Mouse (Mus musculus): ENCODE data around the gene Map3k14.
"Not testable (repeated sequence)": the region's sequence is repeated elsewhere in the genome, so short reads cannot be mapped to it uniquely, and the experiment has no call there.

Map3k14 gene

DNA sequence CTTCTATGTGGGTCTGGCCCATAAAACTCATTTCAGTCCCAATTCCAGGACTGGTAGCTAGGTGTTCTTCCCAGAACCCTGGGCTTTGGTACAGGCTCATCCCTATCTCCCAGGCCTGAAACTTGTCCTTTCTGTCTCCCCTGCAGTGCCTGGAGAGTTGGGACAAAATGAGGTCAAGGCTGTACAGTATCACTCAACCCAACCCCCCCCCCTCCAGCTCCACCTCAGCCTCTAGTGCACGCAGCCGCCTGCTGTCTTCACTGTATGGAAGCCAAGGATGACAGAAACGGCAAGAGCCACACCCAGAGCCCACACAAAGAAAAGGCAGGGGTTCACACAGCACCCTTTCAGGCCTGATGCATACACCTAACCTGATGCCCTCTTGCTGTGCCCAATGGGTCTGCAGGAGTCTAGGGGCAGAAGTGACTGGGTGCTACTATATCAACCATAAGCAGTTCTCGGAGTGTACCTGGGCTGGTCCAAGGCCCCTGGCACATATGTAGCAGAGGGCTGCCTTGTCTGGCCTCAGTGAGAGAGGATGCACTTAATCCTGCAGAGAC lies 20.5 kb downstream of the Map3k14 start:
- no peak for DNase-seq (ENCODE audit: low spot score in 2 of 2)

DNA sequence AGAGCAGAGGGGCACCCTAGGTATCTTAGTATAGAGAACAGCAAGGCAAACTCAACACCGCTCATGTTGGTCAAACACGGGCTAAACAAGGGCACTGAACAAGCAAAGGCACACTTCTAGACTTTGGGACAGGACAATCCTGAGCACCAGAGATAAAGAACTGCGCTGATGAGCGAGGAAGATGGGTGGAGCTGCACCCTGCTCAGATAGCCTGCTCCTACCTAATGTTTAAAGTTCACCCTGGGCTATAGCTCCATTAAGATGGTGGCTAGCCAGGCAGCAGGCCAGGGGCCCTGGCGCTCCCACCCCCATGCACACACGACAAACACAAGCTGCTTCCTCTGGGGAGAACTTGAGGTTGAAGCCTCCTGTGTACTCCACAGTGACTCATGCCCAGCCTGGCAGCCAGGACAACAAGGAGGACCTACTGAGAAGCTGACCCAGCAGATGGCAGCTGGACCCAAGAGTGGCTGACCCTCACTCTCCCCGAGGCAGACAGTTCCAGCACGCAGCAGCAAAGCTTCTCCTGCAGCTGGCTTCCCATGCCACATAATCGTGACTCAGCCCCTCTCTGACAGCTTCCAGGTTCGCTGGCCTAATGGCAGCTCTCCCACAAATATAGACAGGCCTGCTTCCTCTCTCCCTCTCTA lies 21.1 kb downstream of the Map3k14 start:
- DNase-seq (ENCODE audit: low spot score in 2 of 2): no peak

DNA sequence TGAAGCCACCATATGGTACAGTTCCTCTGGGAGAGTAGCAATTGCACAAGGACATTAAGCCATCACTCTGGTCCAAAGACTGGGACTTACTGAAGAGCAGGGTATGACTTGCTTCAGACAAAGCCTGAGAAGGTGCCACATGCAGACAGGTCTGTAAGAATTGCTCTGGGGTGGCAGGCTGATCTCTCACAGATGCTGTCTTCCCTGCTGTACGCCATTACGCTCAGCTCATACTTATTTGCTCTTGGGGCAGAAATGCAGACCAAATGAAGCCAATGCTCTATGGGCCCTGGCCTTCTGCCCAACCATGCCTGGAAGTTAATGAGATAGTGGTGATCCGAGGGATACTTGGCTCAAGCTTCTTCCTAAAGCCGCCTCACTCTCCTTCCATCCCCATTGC lies 22.4 kb downstream of the Map3k14 start:
- DNase-seq (ENCODE audit: low spot score in 2 of 2): no peak

DNA sequence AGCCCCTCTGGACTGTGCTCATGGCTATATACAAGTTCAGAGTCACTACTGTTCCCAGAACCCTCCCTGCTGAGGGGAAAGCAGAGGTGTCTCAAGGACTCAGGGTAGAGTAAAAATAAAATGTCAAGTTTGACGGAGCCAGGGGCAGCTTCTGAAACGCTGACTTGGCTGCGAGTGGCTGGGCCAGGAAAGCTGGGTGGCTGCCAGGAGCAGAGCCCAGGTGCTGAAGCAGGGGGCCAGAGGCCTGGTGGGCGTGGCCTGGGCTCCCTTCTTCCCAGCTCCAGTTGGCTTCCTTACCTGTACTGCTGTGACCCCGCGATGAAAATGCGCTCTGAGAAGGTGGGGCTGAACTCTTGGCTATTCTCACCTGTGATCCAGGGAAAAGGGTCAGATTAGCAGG lies 26.5 kb downstream of the Map3k14 start:
- no peak for DNase-seq (ENCODE audit: low spot score in 2 of 2)

DNA sequence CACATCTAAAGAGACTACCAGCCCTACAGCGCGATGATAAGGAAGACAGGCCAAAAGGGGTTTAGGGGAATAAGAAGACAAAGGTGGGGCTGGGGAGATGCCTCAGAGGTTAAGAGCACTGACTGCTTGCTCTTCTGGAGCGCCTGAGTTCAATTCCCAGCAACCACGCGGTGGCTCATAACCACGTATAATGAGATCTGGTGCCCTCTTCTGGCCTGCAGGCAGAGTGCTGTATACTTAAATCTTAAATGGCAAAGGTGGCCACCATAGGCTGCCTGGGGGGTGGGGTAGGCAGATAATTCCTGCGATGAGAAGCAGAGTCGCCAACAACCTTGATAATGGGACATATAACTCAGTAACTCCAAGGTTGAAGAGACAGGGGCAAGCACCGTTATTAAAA lies 29.5 kb downstream of the Map3k14 start:
- DNase-seq (ENCODE audit: low spot score in 2 of 2): no peak

DNA sequence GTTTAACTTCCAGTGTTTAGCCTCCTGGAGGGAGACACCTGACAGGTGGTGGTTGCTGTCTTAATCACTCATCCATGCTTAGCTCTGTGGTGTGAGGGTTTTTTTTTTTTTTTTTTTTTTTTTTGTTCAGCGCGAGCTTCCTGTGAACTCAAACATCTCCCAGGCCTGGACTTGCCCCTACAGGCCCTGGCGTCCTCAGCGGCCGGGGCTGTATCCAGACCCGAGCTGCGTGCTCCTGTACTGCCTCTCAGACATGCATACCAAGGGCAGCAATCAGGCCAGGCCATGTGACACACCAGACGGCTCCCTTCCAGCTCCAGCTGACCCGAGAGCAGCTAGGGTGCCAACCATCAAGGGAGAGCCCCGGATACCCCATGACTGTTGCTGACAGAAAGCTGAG lies 30.4 kb downstream of the Map3k14 start:
- DNase-seq (ENCODE audit: low spot score in 2 of 2): no peak

DNA sequence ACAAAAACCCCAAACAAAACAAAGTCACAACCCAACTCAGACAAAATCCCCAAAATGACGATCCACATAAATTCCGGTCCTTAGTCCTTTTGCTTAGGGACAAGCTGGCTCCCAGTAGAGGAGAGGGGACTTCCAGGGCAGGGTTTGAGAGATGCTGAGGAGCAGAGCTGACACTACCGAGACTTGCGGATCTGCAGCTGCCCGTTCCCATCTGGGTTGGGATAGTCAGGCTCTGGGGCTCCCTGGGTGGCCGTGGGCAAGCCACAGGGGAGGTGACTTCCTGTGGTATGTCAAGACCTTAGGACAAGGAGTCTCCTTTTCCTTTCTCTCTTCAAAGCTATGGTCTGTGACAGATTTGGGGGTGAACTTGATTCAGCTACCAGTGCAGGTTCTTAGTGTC lies 30.8 kb downstream of the Map3k14 start:
- no peak for DNase-seq (ENCODE audit: low spot score in 2 of 2)

DNA sequence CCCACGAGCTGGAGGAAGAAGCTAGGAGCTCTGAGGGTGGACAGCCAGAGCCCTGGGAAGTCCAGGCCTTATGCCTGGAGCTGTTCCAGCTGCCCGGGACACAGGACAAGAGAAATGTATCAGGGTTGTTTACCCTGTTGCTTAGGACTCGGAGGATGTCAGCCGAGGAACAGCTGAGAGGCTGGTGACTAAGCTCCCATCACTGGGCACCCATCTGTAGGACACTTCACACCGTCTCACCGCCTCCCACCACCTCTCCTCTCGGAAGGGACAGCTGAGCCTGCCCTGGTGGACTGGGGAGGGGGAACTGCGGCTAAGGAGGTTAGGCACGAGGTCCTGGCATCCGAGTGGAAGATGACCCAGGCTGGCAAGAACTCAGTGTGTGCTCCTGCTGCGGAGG lies 31.6 kb downstream of the Map3k14 start:
- DNase-seq (ENCODE audit: low spot score in 2 of 2): no peak

DNA sequence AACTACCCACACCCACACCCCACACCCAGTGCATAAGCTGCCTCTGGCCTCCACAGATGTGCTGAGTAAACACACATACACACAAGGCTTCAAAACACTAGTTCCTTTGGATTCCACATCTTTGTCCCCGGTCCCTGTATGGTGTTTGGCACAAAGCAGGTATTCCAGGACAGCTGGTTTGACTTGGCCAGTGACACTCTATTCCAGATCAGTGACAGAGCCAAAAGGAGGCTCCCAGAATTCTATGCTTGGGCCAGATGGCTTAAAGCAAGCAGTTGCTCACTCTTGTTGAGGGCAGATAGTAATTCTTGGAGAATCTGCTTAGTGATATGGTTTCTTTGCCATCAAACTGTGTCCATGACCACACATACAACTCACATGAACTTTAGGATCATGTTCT lies 32.8 kb downstream of the Map3k14 start:
- no peak for DNase-seq (ENCODE audit: low spot score in 2 of 2)

DNA sequence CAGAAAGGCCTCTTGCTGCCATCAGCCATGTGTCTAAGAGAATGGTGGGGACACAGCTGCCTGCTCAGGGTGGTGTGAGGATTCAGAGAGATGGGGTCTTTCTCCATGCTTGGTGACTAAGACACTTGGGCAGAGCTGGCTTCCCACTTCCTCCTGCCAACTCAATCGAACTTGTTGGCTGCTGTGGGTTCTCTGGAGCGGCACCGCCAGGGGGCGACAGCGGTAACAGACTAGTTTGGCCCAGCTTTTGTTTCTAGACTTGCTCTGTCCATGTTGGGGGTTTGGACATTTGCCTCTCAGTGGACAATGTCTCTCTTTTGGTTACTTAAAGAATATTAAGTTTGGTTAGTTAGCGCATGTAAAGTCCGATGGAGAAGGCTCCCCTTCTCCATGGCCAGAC lies 34.3 kb downstream of the Map3k14 start:
- DNase-seq (ENCODE audit: low spot score in 2 of 2): peak; percentile 61 to 75

DNA sequence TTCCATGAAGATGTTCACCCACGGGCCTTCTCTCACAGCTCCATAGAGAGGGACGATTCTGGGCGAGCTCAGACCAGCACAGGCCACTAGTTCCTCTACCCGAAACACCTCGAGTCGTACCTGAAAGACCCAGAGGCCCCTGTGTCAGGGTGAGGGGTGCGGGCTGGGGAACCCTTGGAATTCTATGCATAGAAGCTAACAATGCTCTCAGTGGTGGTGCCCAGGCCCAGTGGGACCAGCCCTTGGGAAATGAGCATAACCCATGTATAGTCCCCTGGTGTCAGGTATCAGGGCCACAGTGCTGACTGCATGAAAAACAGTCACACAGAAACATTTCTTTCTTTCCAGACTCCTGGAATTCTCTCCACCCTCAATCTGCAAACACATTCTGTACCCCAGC lies 35.9 kb downstream of the Map3k14 start:
- no peak for DNase-seq (ENCODE audit: low spot score in 2 of 2)

DNA sequence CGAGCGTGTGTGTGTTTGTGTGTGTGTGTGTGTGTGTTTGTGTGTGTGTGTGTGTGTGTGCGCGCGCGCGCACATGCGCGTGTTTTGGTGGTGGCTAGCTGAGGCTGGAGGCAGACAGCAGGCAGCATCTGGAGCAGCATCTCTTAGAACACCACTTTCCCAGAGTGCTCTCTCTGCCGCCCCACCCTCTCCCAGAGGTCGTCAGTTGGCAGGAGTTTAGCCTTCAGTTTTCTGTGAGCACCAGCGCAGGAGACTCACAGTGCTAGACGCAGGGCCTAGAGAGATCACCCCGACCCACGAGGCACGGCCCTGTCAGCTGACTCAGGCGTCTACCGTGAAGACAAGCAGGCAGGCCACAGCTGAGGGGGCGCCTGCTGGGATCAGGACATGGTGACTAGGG lies 36.6 kb downstream of the Map3k14 start:
- DNase-seq (ENCODE audit: low spot score in 2 of 2): no peak

DNA sequence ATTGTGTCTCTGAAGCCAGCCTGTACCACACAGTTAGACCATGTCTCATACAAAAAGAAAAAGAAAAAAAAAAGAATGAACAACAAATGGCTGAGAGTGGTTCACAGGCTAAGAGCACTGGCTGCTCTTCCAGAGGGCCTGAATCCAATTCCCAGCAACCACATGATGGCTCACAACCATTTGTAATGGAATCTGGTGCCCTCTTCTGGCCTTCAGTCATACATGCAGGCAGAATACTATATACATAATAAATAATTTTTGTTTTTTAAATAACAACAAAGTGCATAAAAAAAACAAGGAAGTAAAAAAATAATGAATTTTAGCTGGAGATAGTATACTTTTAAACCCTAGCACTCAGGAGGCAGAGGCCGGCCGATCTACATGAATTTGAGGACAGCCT lies 37.7 kb downstream of the Map3k14 start:
- no peak for DNase-seq (ENCODE audit: low spot score in 2 of 2)

DNA sequence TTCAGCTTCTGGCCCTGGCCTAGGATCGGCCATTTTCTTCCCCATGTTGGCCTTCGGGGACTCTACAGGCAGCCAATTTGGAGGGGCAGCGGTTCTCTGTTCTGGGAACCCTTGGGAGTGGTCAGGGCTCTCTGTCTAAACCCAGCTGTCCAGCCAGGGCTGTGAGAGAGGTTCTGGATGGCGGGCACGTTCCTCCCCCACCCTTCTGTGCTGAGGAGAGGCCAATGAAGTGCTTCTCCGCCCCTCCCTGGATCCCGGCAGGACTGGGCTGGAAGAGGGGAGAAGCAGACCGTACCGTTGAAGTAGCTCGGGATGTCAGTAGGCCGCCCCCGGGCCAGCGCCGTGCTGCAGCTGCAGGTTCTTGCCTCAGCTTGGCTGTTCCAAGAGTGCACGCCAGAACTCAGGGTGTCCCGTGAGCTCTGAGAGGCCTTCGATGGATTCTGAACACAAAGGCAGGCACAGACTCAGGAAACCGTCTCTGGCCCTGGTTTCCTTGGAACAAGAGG lies 43.3 kb downstream of the Map3k14 start:
- no peak for DNase-seq (ENCODE audit: low spot score in 2 of 2)

DNA sequence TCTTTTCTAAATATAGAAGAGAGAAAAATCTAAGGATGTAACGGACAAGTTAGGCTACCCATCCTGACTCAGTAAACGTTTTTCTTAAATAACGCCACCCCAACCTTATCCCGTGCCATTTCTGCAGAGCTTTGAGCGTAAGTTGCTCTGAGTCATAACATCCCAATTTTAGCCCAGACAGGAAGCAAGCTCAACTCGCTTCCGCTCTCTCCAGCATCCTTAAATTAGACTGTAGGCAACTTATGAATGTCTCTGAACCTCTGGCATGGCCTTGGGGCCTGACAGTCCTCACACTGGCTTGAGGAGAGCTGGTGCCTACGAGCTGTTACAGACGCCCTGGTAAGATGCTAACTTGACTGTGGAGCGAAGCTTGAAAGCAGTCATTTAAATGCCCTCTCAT lies 43.8 kb downstream of the Map3k14 start:
- peak; percentile 51 to 69 for DNase-seq (ENCODE audit: low spot score in 2 of 2)

DNA sequence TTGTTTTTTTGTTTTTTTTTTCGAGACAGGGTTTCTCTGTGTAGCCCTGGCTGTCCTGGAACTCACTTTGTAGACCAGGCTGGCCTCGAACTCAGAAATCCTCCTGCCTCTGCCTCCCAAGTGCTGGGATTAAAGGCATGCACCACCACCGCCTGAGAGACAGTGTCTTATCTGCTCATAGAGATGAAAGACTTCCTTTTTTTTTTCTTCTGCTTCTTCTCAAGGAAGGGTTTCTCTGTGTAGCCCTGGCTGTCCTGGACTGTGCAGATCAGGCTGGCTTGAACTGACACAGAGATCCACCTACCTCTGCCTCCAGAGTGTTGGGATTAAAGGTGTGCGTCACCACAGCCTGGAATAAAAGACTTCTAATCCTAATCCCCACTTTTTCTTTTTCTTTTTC lies 44.6 kb downstream of the Map3k14 start:
- not testable (repeated sequence) for DNase-seq (ENCODE audit: low spot score in 2 of 2)

DNA sequence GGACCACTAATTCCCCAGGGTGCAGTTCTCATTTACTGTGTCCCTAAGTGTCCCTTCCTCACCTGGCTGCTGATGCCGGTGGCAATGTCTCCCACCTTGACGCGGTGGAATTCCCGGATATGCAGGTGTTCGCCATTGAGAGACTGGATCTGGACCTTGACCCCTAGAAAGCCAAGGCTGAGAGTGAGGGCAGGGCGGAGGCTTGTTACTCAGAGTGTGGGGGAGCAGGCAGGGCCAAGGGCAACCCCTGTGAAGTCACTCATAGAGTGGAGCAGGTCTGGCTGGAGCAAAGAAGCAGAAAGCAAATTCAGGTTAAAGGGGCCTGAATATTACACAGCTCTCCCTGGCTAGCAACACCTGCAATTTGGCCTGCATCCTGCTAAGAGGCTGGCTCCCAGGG lies 45.8 kb downstream of the Map3k14 start:
- DNase-seq (ENCODE audit: low spot score in 2 of 2): no peak

DNA sequence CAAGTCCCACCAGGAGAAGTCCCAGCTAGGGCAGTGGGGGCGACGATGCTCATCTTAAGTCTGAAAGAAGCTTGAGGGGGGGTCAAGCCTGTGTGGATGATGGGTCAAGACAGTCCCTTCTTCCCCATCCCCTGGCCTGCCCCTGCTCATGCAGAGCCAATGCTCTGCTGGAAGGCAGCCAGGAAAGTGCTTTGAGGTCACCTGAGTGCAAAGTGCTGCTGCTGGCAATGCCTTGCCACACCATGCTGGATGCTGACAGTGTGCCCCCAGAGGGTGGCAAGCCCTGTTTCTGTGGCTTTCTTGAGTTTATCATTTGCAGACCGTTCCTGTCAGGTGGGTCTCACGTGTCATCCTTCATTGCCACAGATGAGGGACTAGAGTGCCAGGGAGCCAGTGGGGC lies 47.3 kb downstream of the Map3k14 start:
- no peak for DNase-seq (ENCODE audit: low spot score in 2 of 2)

DNA sequence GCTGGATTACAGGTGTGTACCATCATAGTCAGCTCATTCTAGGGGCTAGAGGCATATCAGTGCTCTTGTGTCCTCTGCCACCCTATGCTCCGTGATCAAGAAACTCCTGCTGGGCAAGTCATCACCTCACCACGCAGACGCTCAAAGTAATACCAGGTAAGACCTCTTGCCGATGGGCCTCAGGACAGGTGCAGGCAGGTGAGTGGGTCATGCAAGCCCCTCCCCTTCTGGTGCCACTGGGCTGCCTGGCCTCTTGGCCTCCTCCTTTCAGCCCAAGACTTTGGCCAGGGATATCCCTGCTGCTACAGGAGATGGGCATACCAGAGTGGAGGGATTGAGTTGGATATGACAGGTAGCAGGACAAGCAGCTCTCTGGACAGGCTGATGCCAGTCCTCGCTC lies 48.0 kb downstream of the Map3k14 start:
- DNase-seq (ENCODE audit: low spot score in 2 of 2): no peak

DNA sequence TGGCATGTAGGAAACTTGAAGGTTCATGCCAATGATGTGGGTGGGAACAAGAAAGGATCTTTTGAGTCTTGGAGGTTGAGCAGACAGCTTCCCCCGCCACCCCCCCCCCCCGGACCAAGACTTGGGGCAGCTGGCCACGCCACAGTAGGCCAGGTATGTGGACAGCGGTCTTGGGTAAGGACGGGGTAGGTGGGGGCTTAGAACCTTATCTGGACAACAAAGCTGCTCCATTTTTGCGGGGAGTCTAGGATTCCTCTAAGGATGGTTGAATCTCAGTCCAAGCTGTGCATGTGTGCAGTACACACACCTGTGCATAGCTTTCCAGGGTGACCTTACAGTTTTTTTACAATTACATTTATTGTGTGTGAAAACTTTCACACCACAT lies 48.8 kb downstream of the Map3k14 start:
- DNase-seq (ENCODE audit: low spot score in 2 of 2): no peak

DNA sequence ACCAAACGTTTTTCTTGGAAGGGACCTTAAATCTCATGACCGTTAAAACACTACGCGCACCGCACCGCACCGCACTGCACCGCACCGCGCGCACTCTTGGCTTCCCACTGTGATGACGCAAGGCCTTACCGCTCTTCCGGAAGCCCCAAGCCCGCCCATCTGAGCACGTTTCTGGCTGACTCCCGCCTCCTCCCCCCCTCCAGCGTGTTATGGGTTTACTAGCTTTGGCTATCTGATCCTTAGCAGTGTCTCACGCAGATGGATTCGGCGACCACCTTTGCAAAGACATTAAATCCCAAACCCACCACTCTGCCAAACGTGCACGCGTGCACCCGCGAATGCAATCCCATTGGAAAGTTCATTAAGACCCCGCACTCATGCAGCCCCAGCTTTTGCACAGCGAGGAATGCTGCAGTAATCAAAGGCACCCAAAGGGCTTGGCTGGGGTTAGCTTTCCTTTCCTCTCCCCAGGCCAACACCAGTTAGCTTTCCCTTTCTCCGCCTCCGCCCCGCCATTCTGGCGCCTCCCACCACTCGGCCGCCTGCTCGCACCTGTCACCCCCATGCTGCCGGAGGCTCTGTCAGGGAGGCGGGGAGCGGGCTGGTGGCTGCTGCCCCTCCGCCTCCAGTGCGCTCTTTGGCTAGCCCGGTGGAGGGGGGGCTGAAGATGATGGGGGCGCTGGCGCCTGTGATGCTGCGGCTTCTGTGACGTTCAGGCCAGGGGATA lies 49.3 kb downstream of the Map3k14 start, which contains the start of gene Spata32:
TSS of gene Spata32 (minus strand) at position 643 of the 727 bp plus-strand sequence.
- DNase-seq (ENCODE audit: low spot score in 2 of 2): peak; percentile 45 to 64

DNA sequence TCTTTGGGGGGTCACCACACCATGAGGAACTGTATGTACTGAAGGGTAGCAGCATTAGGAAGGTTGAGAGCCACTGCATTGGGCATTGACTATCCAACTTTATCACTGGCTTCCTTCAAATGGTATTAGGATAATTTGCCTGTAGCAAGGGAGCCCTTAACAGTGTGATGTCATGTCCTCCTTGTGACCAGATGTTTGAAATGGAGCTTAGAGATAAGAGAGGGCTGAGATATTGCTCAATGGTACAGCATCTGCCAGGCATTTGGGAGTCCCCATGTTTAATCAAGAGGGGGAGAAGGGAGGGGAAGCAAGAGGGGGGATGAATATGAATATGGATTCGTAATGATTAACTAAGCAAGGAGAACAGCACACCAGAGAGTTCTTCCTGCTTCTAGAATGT lies 51.9 kb downstream of the Map3k14 start:
- DNase-seq (ENCODE audit: low spot score in 2 of 2): no peak

DNA sequence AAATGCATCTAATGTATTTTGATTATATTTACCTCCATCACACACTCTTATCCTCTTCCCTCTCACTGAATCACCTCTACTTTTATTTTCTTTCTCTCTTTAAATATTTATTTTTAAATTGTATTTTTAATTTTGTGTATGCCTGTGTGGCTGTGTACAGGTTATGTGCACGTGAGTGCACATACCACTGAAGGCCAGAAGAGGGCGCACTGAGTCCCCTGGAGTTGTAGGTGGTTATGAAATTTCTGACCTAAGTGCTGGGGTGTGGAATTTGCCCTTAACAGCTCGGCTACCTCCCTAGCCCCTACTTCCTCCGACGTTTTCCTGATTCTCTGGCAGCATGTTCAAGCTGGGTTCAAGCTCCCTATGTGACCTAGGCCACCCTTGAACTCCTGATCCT lies 53.6 kb downstream of the Map3k14 start:
- no peak for DNase-seq (ENCODE audit: low spot score in 2 of 2)
